Mouse (Mus musculus) liver, embryonic 15.5 days (tissue): ENCODE results near the gene Rpl6. TPM values are rescaled to one million over a fixed set of nuclear protein-coding genes. Genes with fewer than 3 reads are reported as not detected.

Experiments used
- polyA plus RNA-seq: library from polyadenylated mRNA; unstranded; fragments of >200 nt; fragmentation: Nextera tagmentation; extraction: Ambion mirVana; gene quantifications from 2 replicates; pipeline ENCODE4 v1.2.1, GENCODE M21; 2015

Gene Rpl6
- polyA plus RNA-seq, 1 experiment from 2014 or later = 338 TPM

Other genes with a start within 250 kb of the Rpl6 start
- gene Rph3a, start 194.4 kb upstream of the Rpl6 start, polyA plus RNA-seq = 0.03 TPM in 1 of 2 replicates, not detected in the other
- gene Ptpn11, start 13.1 kb upstream of the Rpl6 start, polyA plus RNA-seq = 9.1 and 9.2 TPM in 2 replicates
- 10.1 and 12.0 TPM in 2 replicates for gene Hectd4, start 15.7 kb downstream of the Rpl6 start, polyA plus RNA-seq
- gene Trafd1, start 181.2 kb downstream of the Rpl6 start, polyA plus RNA-seq = 22.8 and 25.9 TPM in 2 replicates
- 19.2 and 20.0 TPM in 2 replicates for gene Naa25, start 193.5 kb downstream of the Rpl6 start, polyA plus RNA-seq
- 0.39 and 0.81 TPM in 2 replicates for gene Tmem116, start 247.4 kb downstream of the Rpl6 start, polyA plus RNA-seq
- gene Erp29, start 248.0 kb downstream of the Rpl6 start, polyA plus RNA-seq = 87.0 and 94.4 TPM in 2 replicates